Mouse (Mus musculus) 3134 (cell line): Measurements from ENCODE around the gene Map4k1.
"Not testable (repeated sequence)": the region's sequence is repeated elsewhere in the genome, so short reads cannot be mapped to it uniquely, and the experiment has no call there.

Experiments used
- DNase-seq: peaks from one replicate; pipeline ENCODE4 v3.0.0-alpha.2; 2011; ENCODE audit warnings: low spot score; ENCODE audit not compliant: insufficient read length; ENCODE audit errors: extremely low read depth

Map4k1 gene

GRCm38 (mm10) chr7:28954773-28955172, 27.1 kb upstream of the Map4k1 start:
- no peak for DNase-seq

- peak; percentile 39 for DNase-seq
Measured at GRCm38 (mm10) chr7:28955295-28955897, 26.5 kb upstream of the Map4k1 start.

DNA sequence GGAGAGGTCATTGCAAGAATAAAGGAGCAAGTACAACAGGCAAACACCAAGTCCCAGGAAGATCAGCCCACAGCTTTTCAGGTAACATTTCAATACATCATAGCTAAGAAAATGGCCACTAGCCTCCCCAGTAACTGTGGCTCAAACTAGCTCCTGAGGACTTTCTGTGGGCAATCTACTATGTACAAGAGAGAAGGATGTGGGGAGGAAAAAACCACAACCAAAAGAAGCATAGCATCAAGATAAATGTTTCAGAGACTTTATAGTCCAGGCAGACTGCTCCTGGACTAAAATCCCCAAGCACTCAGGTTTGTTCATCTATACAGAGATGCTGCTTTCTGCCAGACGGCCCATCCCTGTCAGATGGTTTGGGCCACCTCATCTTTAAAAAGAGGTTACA, 25.6 kb upstream of the Map4k1 start:
- no peak for DNase-seq

GRCm38 (mm10) chr7:28957286-28957685, 24.6 kb upstream of the Map4k1 start:
- DNase-seq = no peak

- peak; percentile 39 for DNase-seq
Measured at GRCm38 (mm10) chr7:28957997-28958725, 23.7 kb upstream of the Map4k1 start.

DNA sequence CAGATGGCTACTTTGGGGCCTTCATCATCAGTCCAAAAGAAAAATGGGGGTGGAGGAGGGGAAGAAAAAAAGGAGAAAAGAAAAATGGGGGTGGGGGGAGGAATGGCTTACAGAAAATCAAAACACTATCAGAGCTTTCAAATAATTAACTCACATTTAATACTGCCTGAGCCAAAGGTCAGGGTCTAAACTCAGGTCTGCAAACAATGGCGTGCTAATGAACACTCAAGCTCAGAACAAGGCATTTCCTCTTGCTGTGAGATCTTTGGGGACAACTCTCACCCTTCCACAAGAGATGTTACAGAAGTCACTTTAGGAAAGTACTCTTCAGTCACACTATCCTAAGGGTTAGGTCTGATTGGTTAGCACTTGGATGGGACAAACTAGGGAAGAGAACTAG, 23.1 kb upstream of the Map4k1 start:
- DNase-seq = no peak

GRCm38 (mm10) chr7:28959505-28960045, 22.3 kb upstream of the Map4k1 start:
- DNase-seq = no peak

- DNase-seq = peak; percentile 44
Measured at GRCm38 (mm10) chr7:28960354-28961046, 21.4 kb upstream of the Map4k1 start.

GRCm38 (mm10) chr7:28961584-28961926, 20.3 kb upstream of the Map4k1 start:
- no peak for DNase-seq

- DNase-seq = peak; percentile 94
Measured at GRCm38 (mm10) chr7:28961927-28962670, 19.8 kb upstream of the Map4k1 start, which contains the start of gene Actn4. TSS of gene Actn4 (minus strand) at chr7:28962340.

- no peak for DNase-seq
Measured at GRCm38 (mm10) chr7:28963399-28963923, 18.4 kb upstream of the Map4k1 start.

DNA sequence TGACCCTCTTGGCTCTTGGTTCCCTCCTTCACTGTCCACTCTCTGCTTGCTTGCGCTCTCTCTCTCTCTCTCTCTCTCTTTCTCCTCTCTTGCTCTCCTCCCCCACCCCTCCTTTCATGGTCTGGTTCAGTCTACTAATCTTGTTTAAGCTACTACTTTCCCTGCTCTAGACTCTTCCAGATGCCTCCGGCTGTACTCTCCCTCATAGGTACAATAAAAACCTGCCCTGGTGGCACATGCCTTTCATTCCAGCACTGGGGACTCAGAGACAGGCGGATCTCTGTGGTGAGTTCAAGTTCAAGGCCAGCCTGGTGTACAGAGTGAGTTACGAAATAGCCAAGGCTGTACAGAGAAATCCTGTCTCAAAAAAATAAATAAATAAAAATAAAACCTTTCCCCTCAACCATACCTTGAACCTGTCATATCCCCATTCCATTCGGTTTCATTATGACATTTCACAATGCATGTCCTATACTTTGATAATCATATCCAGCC, 16.5 kb upstream of the Map4k1 start:
- DNase-seq = no peak

DNA sequence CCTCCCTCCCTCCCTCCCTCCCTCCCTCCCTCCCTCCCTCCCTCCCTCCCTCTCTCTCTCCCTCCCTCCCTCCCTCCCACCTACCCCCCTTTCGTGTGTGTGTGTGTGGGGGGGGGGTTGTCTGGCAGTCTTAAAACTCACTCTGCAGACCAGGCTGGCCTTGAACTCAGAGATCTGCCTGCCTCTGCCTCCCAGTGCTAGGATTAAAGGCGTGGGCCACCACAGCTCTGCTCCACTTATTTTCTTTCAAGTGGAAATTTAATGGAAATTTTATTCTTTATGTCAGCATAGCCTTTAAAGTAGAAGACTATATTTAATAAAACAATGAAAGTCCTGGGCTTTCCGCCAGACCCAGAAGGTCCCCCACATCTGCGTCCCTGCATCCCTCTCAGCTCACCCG, 15.7 kb upstream of the Map4k1 start:
- DNase-seq = no peak

DNA sequence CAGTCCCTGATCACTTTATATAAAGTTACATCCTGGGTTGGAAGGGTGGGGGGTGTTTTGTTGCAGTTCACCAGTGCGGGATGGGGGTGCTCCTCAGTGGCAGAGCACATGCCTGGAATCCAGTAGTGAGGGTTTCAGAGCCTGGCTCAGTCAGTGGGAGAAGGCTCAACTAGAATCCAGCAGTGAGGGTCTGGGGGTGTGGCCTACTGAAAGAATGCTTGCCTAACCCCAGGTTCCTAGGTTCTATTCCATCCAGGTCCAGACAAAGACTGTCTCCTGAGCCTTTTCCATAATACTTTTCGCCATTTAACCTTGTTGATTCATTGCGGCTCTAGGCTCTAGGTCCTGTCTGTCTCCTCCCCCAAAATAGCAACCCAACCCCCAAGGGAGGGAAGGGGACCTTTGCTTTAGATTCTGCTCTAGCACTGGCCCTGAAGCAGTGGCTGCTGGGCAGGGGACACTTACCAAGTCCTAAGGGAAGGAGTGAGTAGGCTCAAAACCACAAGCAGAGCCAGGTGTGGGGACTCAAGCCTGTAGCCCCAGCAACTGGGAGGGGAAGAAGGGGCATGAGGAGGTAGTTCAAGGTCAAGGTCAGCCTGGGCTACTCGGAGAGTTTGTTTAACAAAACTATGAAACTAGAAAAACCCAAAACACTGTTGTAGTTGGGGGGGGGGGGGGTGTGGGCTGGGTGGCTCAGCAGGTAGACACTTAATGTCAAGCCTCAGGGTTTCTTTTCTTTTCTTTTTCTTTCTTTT, 14.9 kb upstream of the Map4k1 start:
- no peak for DNase-seq

GRCm38 (mm10) chr7:28968120-28968519, 13.7 kb upstream of the Map4k1 start:
- not testable (repeated sequence) for DNase-seq

DNA sequence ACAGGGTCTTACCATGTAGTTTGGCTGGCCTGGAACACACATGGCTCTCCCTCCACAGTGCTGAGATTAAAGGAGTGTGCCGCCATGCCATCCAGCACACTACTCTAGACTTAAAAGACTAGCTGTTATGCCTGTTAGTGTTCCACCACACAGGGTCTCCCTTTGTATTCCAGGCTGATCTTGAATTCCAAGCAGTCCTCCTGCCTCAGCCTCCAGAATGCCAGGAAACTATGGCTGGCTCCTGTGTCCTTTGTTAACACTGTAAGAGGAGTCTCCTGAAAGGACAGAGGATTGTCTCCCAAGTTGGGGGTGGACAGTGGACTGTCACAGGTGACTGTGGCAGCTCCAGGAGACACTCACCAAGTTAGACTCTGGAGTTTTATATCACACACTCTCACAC, 12.6 kb upstream of the Map4k1 start:
- no peak for DNase-seq

DNA sequence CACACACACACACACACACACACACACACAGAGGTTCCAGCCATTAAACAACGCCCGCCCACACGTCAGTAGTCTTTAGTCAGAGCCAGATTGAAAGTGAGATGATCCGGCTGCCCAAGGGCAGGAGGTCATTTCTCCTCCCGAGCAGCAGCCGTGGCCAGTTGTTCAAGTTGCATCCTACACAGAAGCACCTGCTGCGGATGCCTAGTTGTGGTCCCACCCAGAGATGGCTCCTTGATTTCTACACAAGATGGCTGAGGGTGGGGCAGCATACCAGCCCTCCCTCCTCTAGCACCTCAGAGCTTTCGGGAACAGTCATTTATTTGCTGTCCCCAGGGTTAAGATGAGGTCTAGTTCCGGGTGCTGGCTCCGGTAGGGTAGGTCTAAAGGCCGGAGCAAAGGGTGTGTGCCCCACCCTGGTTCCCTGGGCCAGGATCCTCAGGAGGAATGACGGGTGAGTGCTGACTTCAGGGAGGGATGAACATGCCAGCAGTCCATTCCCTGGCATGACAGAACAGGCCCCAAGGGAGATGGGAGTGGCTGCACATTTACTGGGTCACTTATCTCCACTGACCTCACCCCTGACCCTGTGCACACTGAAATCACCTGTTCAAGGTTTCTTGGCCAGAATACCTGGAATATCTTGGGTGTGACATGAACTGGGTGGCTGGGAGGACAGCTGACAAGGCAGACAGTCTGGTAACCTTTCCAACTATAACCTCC, 12.0 kb upstream of the Map4k1 start:
- peak; percentile 54 for DNase-seq

GRCm38 (mm10) chr7:28971029-28971428, 10.8 kb upstream of the Map4k1 start:
- DNase-seq = peak; percentile 46

GRCm38 (mm10) chr7:28971770-28972269, 10.0 kb upstream of the Map4k1 start:
- peak; percentile 76 for DNase-seq
